Mouse (Mus musculus): ENCODE measurements around the gene 1110008P14Rik. TPM values are rescaled to one million over a fixed set of nuclear protein-coding genes. Genes with fewer than 3 reads are reported as not detected.

Gene 1110008P14Rik
- polyA plus RNA-seq, 1 experiment from 2014 or later: 41.2 TPM

- Histone ChIP-seq H3K4me1 (no peaks in the 10 kb centered on the region), H3K27ac (no peak overlapping the region), H3K4me3 (no peak overlapping the region), H3K9me3 (no peaks in the 10 kb centered on the region), H3K27me3 (ENCODE audit: insufficient read depth, poor library complexity, severe bottlenecking) (peaks cover 60% of the 10 kb centered on the region), H3K36me3 (0 out of 2 replicates have a peak, but pooled peaks cover 4% of the 10 kb centered on the region)
- WGBS: 83% methylated on average over 4 of the region's 4 CpGs
- DNase-seq (ENCODE audit: low spot score): no peak
These were observed 39.7 kb downstream of the 1110008P14Rik start for GRCm38 (mm10) chr2:32342039-32342438.

GRCm38 (mm10) chr2:32341634-32341939 is 40.2 kb downstream of the 1110008P14Rik start:
- Histone ChIP-seq H3K9me3 (no peaks in the 10 kb centered on the region), H3K36me3 (0 out of 2 replicates have a peak, but pooled peaks cover 4% of the 10 kb centered on the region)
- 80% methylated on average over 4 of the region's 4 CpGs for WGBS

GRCm38 (mm10) chr2:32340836-32341633 is 40.7 kb downstream of the 1110008P14Rik start:
- H3K27ac ChIP-seq: no peak overlapping the region
- no peaks in the 10 kb centered on the region for H3K9me3 ChIP-seq
- 0 out of 2 replicates have a peak, but pooled peaks cover 4% of the 10 kb centered on the region for H3K36me3 ChIP-seq
- WGBS: 75% methylated on average over 13 of the region's 13 CpGs
- H3K4me1 ChIP-seq: peaks cover 3% of the 10 kb centered on the region; the same call in 1 of the 2 replicates
- H3K27me3 ChIP-seq (ENCODE audit: insufficient read depth, poor library complexity, severe bottlenecking): peaks cover 64% of the 10 kb centered on the region
- DNase-seq (ENCODE audit: low spot score): no peak
- H3K4me3 ChIP-seq: no peak overlapping the region

More at GRCm38 (mm10) chr2:32341634-32341939, 40.2 kb downstream of the 1110008P14Rik start:
- DNase-seq (ENCODE audit: low spot score): no peak
- H3K4me1 ChIP-seq: no peaks in the 10 kb centered on the region
- no peak overlapping the region for H3K4me3 ChIP-seq
- no peak overlapping the region for H3K27ac ChIP-seq
- H3K27me3 ChIP-seq (ENCODE audit: insufficient read depth, poor library complexity, severe bottlenecking): peaks cover 60% of the 10 kb centered on the region

- H3K9me3 ChIP-seq: no peaks in the 10 kb centered on the region
- H3K36me3 ChIP-seq: 0 out of 2 replicates have a peak, but pooled peaks cover 6% of the 10 kb centered on the region
- peaks cover 73% of the 10 kb centered on the region for H3K27me3 ChIP-seq (ENCODE audit: insufficient read depth, poor library complexity, severe bottlenecking)
- H3K4me1 ChIP-seq: peaks cover 6% of the 10 kb centered on the region; the same call in 1 of the 2 replicates
- DNase-seq (ENCODE audit: low spot score): no peak
- 34% methylated on average over 26 of the region's 26 CpGs for WGBS
- H3K27ac ChIP-seq: no peak overlapping the region
- H3K4me3 ChIP-seq: no peak overlapping the region
These were observed 41.7 kb downstream of the 1110008P14Rik start for GRCm38 (mm10) chr2:32339912-32340642.

GRCm38 (mm10) chr2:32335888-32336287 is 45.9 kb downstream of the 1110008P14Rik start:
- H3K4me3 ChIP-seq: no peak overlapping the region
- no peak overlapping the region for H3K27ac ChIP-seq
- WGBS: 43% methylated on average over 15 of the region's 15 CpGs
- peaks cover 6% of the 10 kb centered on the region; the same call in 1 of the 2 replicates for H3K4me1 ChIP-seq
- 0 out of 2 replicates have a peak, but pooled peaks cover 6% of the 10 kb centered on the region for H3K36me3 ChIP-seq
- DNase-seq (ENCODE audit: low spot score): no peak
- peaks cover 73% of the 10 kb centered on the region for H3K27me3 ChIP-seq (ENCODE audit: insufficient read depth, poor library complexity, severe bottlenecking)
- no peaks in the 10 kb centered on the region for H3K9me3 ChIP-seq

DNA sequence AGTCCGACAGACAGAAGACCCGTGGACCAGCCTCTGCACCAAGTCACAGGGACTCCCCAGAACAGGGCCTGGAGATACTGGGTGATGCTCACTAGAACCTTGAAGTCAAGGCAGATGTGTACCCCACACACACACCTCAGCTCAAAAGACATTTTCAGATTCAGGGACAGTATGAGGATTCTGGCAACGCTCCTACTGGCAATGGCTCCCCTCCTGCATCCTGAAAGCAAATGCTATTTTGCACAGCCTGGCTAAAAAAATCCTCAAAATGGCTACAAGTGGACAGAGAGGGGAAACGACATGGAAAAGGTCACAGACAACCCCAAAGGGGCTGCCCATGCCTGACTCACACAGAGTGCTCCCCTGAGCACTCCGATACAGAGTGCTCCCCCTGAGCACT is 49.6 kb downstream of the 1110008P14Rik start:
- H3K36me3 ChIP-seq: 0 out of 2 replicates have a peak, but pooled peaks cover 2% of the 10 kb centered on the region
- H3K9me3 ChIP-seq: no peaks in the 10 kb centered on the region
- peaks cover 58% of the 10 kb centered on the region for H3K27me3 ChIP-seq (ENCODE audit: insufficient read depth, poor library complexity, severe bottlenecking)
- no peak for DNase-seq (ENCODE audit: low spot score)
- no peak overlapping the region for H3K4me3 ChIP-seq
- WGBS: 81% methylated on average over 5 of the region's 5 CpGs
- peaks cover 23% of the 10 kb centered on the region for H3K4me1 ChIP-seq
- H3K27ac ChIP-seq: no peak overlapping the region

- no peak overlapping the region for H3K4me3 ChIP-seq
- H3K27me3 ChIP-seq (ENCODE audit: insufficient read depth, poor library complexity, severe bottlenecking): peaks cover 32% of the 10 kb centered on the region
- no peak for DNase-seq (ENCODE audit: low spot score)
- WGBS: 37% methylated on average over 6 of the region's 6 CpGs
- H3K27ac ChIP-seq: peak overlapping the region; percentile 25
- H3K4me1 ChIP-seq: peaks cover 17% of the 10 kb centered on the region
- H3K36me3 ChIP-seq: no peaks in the 10 kb centered on the region
- no peaks in the 10 kb centered on the region for H3K9me3 ChIP-seq
These were observed 52.2 kb downstream of the 1110008P14Rik start for GRCm38 (mm10) chr2:32329531-32329930.

GRCm38 (mm10) chr2:32328911-32329460 is 52.8 kb downstream of the 1110008P14Rik start:
- Histone ChIP-seq H3K36me3 (no peaks in the 10 kb centered on the region), H3K4me3 (no peak overlapping the region)
- WGBS: 37% methylated on average over 13 of the region's 13 CpGs

DNA sequence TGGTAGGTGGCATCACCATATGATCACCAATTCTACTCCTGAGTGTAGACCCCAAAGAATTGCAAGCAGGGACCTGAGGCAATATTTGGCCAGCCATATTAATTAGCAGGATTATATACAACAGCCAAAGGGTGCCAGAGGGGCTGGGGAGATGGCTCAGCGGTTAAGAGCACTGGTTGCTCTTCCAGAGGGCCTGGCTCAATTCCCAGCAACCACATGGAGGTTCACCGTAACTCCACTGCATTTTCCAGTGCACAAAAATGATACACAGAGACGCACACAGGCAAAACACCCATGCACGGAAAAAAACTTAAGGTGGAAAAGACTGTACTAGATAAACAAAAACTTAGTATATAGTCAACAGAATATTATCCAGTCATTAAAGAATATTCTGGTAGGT is 54.5 kb downstream of the 1110008P14Rik start:
- peaks cover 16% of the 10 kb centered on the region for H3K27me3 ChIP-seq (ENCODE audit: insufficient read depth, poor library complexity, severe bottlenecking)
- peaks cover 21% of the 10 kb centered on the region for H3K4me1 ChIP-seq
- 82% methylated on average over 4 of the region's 4 CpGs for WGBS
- H3K9me3 ChIP-seq: no peaks in the 10 kb centered on the region
- H3K4me3 ChIP-seq: no peak overlapping the region
- DNase-seq (ENCODE audit: low spot score): no peak
- no peak overlapping the region for H3K27ac ChIP-seq
- H3K36me3 ChIP-seq: no peaks in the 10 kb centered on the region

More at GRCm38 (mm10) chr2:32328911-32329460, 52.8 kb downstream of the 1110008P14Rik start:
- H3K4me1 ChIP-seq: peaks cover 17% of the 10 kb centered on the region
- H3K27me3 ChIP-seq (ENCODE audit: insufficient read depth, poor library complexity, severe bottlenecking): peaks cover 27% of the 10 kb centered on the region
- peak overlapping the region; percentile 25 for H3K27ac ChIP-seq
- H3K9me3 ChIP-seq: no peaks in the 10 kb centered on the region
- no peak for DNase-seq (ENCODE audit: low spot score)

Other genes starting within 250 kb of the 1110008P14Rik start
- 44.1 and 54.6 TPM in 2 replicates for gene Prrc2b, start 230.9 kb downstream of the 1110008P14Rik start, polyA plus RNA-seq (2016; fragmentation: Nextera tagmentation; extraction: Ambion mirVana)
- 18.8 and 24.2 TPM in 2 replicates for gene Pomt1, start 145.3 kb downstream of the 1110008P14Rik start, polyA plus RNA-seq (2016; fragmentation: Nextera tagmentation; extraction: Ambion mirVana)
- 63.1 and 65.8 TPM in 2 replicates for gene Uck1, start 121.8 kb downstream of the 1110008P14Rik start, polyA plus RNA-seq (2016; fragmentation: Nextera tagmentation; extraction: Ambion mirVana)
- gene Golga2, start 94.6 kb downstream of the 1110008P14Rik start, polyA plus RNA-seq (2016; fragmentation: Nextera tagmentation; extraction: Ambion mirVana): 22.0 and 27.2 TPM in 2 replicates
- gene Swi5, start 93.9 kb downstream of the 1110008P14Rik start, polyA plus RNA-seq (2016; fragmentation: Nextera tagmentation; extraction: Ambion mirVana): 318 and 348 TPM in 2 replicates
- gene Ciz1, start 29.6 kb downstream of the 1110008P14Rik start, polyA plus RNA-seq (2016; fragmentation: Nextera tagmentation; extraction: Ambion mirVana): 41.0 and 48.0 TPM in 2 replicates
- 4.3 and 9.4 TPM in 2 replicates for gene Dnm1, start 28.6 kb downstream of the 1110008P14Rik start, polyA plus RNA-seq (2016; fragmentation: Nextera tagmentation; extraction: Ambion mirVana)
- not detected in 2 replicates for gene Lcn2, start 6.3 kb upstream of the 1110008P14Rik start, polyA plus RNA-seq (2016; fragmentation: Nextera tagmentation; extraction: Ambion mirVana)
- gene Ptges2, start 14.0 kb upstream of the 1110008P14Rik start, polyA plus RNA-seq (2016; fragmentation: Nextera tagmentation; extraction: Ambion mirVana): 34.4 and 46.6 TPM in 2 replicates
- 5.4 and 5.5 TPM in 2 replicates for gene Naif1, start 68.5 kb upstream of the 1110008P14Rik start, polyA plus RNA-seq (2016; fragmentation: Nextera tagmentation; extraction: Ambion mirVana)
- 17.0 and 17.3 TPM in 2 replicates for gene Slc25a25, start 69.5 kb upstream of the 1110008P14Rik start, polyA plus RNA-seq (2016; fragmentation: Nextera tagmentation; extraction: Ambion mirVana)
- 5.9 and 8.3 TPM in 2 replicates for gene Fam102a, start 153.4 kb upstream of the 1110008P14Rik start, polyA plus RNA-seq (2016; fragmentation: Nextera tagmentation; extraction: Ambion mirVana)
- 87.4 and 92.5 TPM in 2 replicates for gene Dpm2, start 188.9 kb upstream of the 1110008P14Rik start, polyA plus RNA-seq (2016; fragmentation: Nextera tagmentation; extraction: Ambion mirVana)
- gene Pip5kl1, start 192.9 kb upstream of the 1110008P14Rik start, polyA plus RNA-seq (2016; fragmentation: Nextera tagmentation; extraction: Ambion mirVana): 0.43 and 1.1 TPM in 2 replicates
- 0.09 and 0.15 TPM in 2 replicates for gene 9430097D07Rik, start 193.7 kb upstream of the 1110008P14Rik start, polyA plus RNA-seq (2016; fragmentation: Nextera tagmentation; extraction: Ambion mirVana)
- gene St6galnac4, start 205.2 kb upstream of the 1110008P14Rik start, polyA plus RNA-seq (2016; fragmentation: Nextera tagmentation; extraction: Ambion mirVana): 39.8 and 49.0 TPM in 2 replicates
- 25.1 and 28.4 TPM in 2 replicates for gene St6galnac6, start 217.8 kb upstream of the 1110008P14Rik start, polyA plus RNA-seq (2016; fragmentation: Nextera tagmentation; extraction: Ambion mirVana)
- gene Ak1, start 239.8 kb upstream of the 1110008P14Rik start, polyA plus RNA-seq (2016; fragmentation: Nextera tagmentation; extraction: Ambion mirVana): 179 and 305 TPM in 2 replicates

Measured in heart, embryonic 10.5 days (tissue).